Mouse (Mus musculus) liver, embryonic 15.5 days (tissue): ENCODE measurements around the gene Cldn5. TPM values are rescaled to one million over a fixed set of nuclear protein-coding genes. Genes with fewer than 3 reads are reported as not detected.

Experiments
- ATAC-seq: fragments of 200-750 bp; cut with Nextera tagmentation; 2 replicates; pipeline ENCODE4 v1.8.0; 2017; ENCODE audit warnings: moderate number of reproducible peaks, mild to moderate bottlenecking, moderate library complexity; ENCODE audit not compliant: insufficient read depth
- H3K27ac ChIP-seq: fragments of 300-500 bp; sonication (generic); replicated peaks from 2 replicates; pipeline ENCODE4 v1.5.1; 2015; ENCODE audit warnings: mild to moderate bottlenecking, inconsistent platforms
- H3K27me3 ChIP-seq: fragments of 300-500 bp; sonication (generic); 2 replicates; pipeline ENCODE4 v1.6.1; 2015; ENCODE audit warnings: mild to moderate bottlenecking, inconsistent platforms
- H3K36me3 ChIP-seq: fragments of 300-500 bp; sonication (generic); replicated peaks from 2 replicates; pipeline ENCODE4 v1.6.1; 2015; ENCODE audit warnings: moderate library complexity, mild to moderate bottlenecking, inconsistent platforms
- H3K4me1 ChIP-seq: fragments of 300-500 bp; sonication (generic); replicated peaks from 2 replicates; pipeline ENCODE4 v1.6.1; 2015; ENCODE audit warnings: inconsistent platforms
- H3K4me2 ChIP-seq: fragments of 300-500 bp; sonication (generic); 2 replicates; pipeline ENCODE4 v1.6.1; 2015; ENCODE audit warnings: moderate library complexity, mild to moderate bottlenecking, inconsistent platforms
- H3K4me3 ChIP-seq: fragments of 300-500 bp; sonication (generic); replicated peaks from 2 replicates; pipeline ENCODE4 v1.5.1; 2015; ENCODE audit warnings: mild to moderate bottlenecking, inconsistent platforms
- H3K9ac ChIP-seq: fragments of 300-500 bp; sonication (generic); 2 replicates; pipeline ENCODE4 v1.6.1; 2015; ENCODE audit warnings: moderate library complexity, mild to moderate bottlenecking, inconsistent platforms
- H3K9me3 ChIP-seq: fragments of 300-500 bp; sonication (generic); replicated peaks from 2 replicates; pipeline ENCODE4 v1.6.1; 2016; ENCODE audit warnings: inconsistent platforms
- WGBS: fragments of 180-500 bp; shearing (Covaris S2); methylation state at CpG from one replicate; pipeline ENCODE4 v1.1.7; 2015; ENCODE audit warnings: mixed read lengths; ENCODE audit not compliant: insufficient replicate concordance; 5-methylcytosine and 5-hydroxymethylcytosine counted together
- polyA plus RNA-seq: library from polyadenylated mRNA; unstranded; fragments of >200 nt; fragmentation: Nextera tagmentation; extraction: Ambion mirVana; gene quantifications from 2 replicates; pipeline ENCODE4 v1.2.1, GENCODE M21; 2015

The Cldn5 gene
- polyA plus RNA-seq, 1 experiment from 2014 or later: 8.4 TPM

- Histone ChIP-seq H3K36me3 (no peaks in the 10 kb centered on the region), H3K4me1 (no peaks in the 10 kb centered on the region), H3K9ac (no peak overlapping the region), H3K4me3 (no peak overlapping the region), H3K4me2 (no peak overlapping the region), H3K27ac (no peak overlapping the region), H3K9me3 (no peaks in the 10 kb centered on the region), H3K27me3 (no peaks in the 10 kb centered on the region)
- WGBS: 55% methylated on average over 3 of the region's 3 CpGs
- ATAC-seq: no peak
Observed at GRCm38 (mm10) chr16:18762960-18763359, 13.7 kb upstream of the Cldn5 start.

GRCm38 (mm10) chr16:18766390-18766789, 10.3 kb upstream of the Cldn5 start:
- Histone ChIP-seq H3K27ac (no peak overlapping the region), H3K9ac (no peak overlapping the region), H3K4me3 (no peak overlapping the region), H3K4me1 (no peaks in the 10 kb centered on the region), H3K36me3 (no peaks in the 10 kb centered on the region), H3K4me2 (no peak overlapping the region), H3K27me3 (no peaks in the 10 kb centered on the region), H3K9me3 (no peaks in the 10 kb centered on the region)
- 41% methylated on average over 4 of the region's 4 CpGs for WGBS
- ATAC-seq: no peak

GRCm38 (mm10) chr16:18769501-18769900, 7.1 kb upstream of the Cldn5 start:
- Histone ChIP-seq H3K9me3 (no peaks in the 10 kb centered on the region), H3K36me3 (no peaks in the 10 kb centered on the region), H3K27ac (no peak overlapping the region), H3K4me1 (no peaks in the 10 kb centered on the region), H3K9ac (no peak overlapping the region), H3K4me3 (no peak overlapping the region), H3K4me2 (no peak overlapping the region), H3K27me3 (peaks cover 13% of the 10 kb centered on the region)
- ATAC-seq: no peak
- 65% methylated on average over 1 of the region's 1 CpGs for WGBS

- no peak overlapping the region for H3K4me3 ChIP-seq
- peaks cover 58% of the 10 kb centered on the region for H3K27me3 ChIP-seq
- WGBS: 39% methylated on average over 2 of the region's 2 CpGs
- no peak for ATAC-seq
- H3K4me2 ChIP-seq: no peak overlapping the region
- H3K4me1 ChIP-seq: no peaks in the 10 kb centered on the region
- H3K36me3 ChIP-seq: no peaks in the 10 kb centered on the region
- no peaks in the 10 kb centered on the region for H3K9me3 ChIP-seq
- H3K9ac ChIP-seq: no peak overlapping the region
- no peak overlapping the region for H3K27ac ChIP-seq
Observed at GRCm38 (mm10) chr16:18773936-18774335, 2.7 kb upstream of the Cldn5 start.

GRCm38 (mm10) chr16:18775621-18776555, 759 bp upstream of the Cldn5 start:
- Histone ChIP-seq H3K27ac (no peak overlapping the region), H3K4me2 (0 out of 2 replicates have a peak overlapping the region, but pooled peaks have one; percentile 2), H3K4me1 (no peaks in the 10 kb centered on the region), H3K27me3 (peaks cover 70% of the 10 kb centered on the region), H3K36me3 (peaks cover 10% of the 10 kb centered on the region), H3K4me3 (no peak overlapping the region), H3K9ac (no peak overlapping the region), H3K9me3 (no peaks in the 10 kb centered on the region)
- 26% methylated on average over 18 of the region's 18 CpGs for WGBS
- no peak for ATAC-seq

- Histone ChIP-seq H3K9ac (no peak overlapping the region), H3K27me3 (peaks cover 70% of the 10 kb centered on the region), H3K36me3 (peaks cover 25% of the 10 kb centered on the region), H3K4me3 (peak overlapping the region; percentile 36), H3K4me1 (no peaks in the 10 kb centered on the region), H3K9me3 (no peaks in the 10 kb centered on the region), H3K4me2 (peak overlapping the region; percentile 37), H3K27ac (no peak overlapping the region)
- 3% methylated on average over 80 of the region's 80 CpGs for WGBS
- 0 out of 2 replicates have a peak, but pooled peaks have one; percentile 23 for ATAC-seq
Observed at GRCm38 (mm10) chr16:18777101-18778080, 744 bp downstream of the Cldn5 start.

- ATAC-seq: no peak
- Histone ChIP-seq H3K4me2 (peak overlapping the region; percentile 1; the same call in 1 of the 2 replicates), H3K27ac (no peak overlapping the region), H3K4me1 (no peaks in the 10 kb centered on the region), H3K27me3 (peaks cover 65% of the 10 kb centered on the region), H3K9ac (no peak overlapping the region), H3K4me3 (peak overlapping the region; percentile 36; the same call in 1 of the 2 replicates), H3K36me3 (peaks cover 31% of the 10 kb centered on the region), H3K9me3 (no peaks in the 10 kb centered on the region)
- 34% methylated on average over 2 of the region's 2 CpGs for WGBS
Observed at GRCm38 (mm10) chr16:18778461-18778860, 1.8 kb downstream of the Cldn5 start.

GRCm38 (mm10) chr16:18781810-18782209, 5.2 kb downstream of the Cldn5 start:
- no peak for ATAC-seq
- Histone ChIP-seq H3K4me3 (no peak overlapping the region), H3K9ac (no peak overlapping the region), H3K36me3 (peaks cover 64% of the 10 kb centered on the region), H3K27ac (no peak overlapping the region), H3K9me3 (no peaks in the 10 kb centered on the region), H3K4me2 (no peak overlapping the region), H3K4me1 (peaks cover 25% of the 10 kb centered on the region), H3K27me3 (peaks cover 33% of the 10 kb centered on the region)
- 87% methylated on average over 10 of the region's 10 CpGs for WGBS

GRCm38 (mm10) chr16:18785025-18785424, 8.4 kb downstream of the Cldn5 start:
- Histone ChIP-seq H3K4me3 (no peak overlapping the region), H3K36me3 (peaks cover 91% of the 10 kb centered on the region), H3K4me1 (peaks cover 26% of the 10 kb centered on the region), H3K9ac (no peak overlapping the region), H3K27me3 (0 out of 2 replicates have a peak, but pooled peaks cover 1% of the 10 kb centered on the region), H3K4me2 (peak overlapping the region; percentile 32), H3K27ac (no peak overlapping the region; the same call in 1 of the 2 replicates), H3K9me3 (no peaks in the 10 kb centered on the region)
- peak; percentile 82 for ATAC-seq
- WGBS: 65% methylated on average over 7 of the region's 7 CpGs

- ATAC-seq: peak; percentile 88
Observed at GRCm38 (mm10) chr16:18785485-18785884, 8.8 kb downstream of the Cldn5 start.

More at GRCm38 (mm10) chr16:18785485-18785884, 8.8 kb downstream of the Cldn5 start:
- Histone ChIP-seq H3K4me3 (no peak overlapping the region), H3K27me3 (no peaks in the 10 kb centered on the region), H3K36me3 (peaks cover 93% of the 10 kb centered on the region), H3K4me2 (peak overlapping the region; percentile 32), H3K9me3 (no peaks in the 10 kb centered on the region), H3K9ac (no peak overlapping the region), H3K27ac (peak overlapping the region; percentile 43; the same call in 1 of the 2 replicates), H3K4me1 (peaks cover 26% of the 10 kb centered on the region)
- 18% methylated on average over 1 of the region's 1 CpGs for WGBS
